Mouse (Mus musculus): ENCODE measurements around the gene Atad5. TPM values are rescaled to one million over a fixed set of nuclear protein-coding genes. Genes with fewer than 3 reads are reported as not detected.
"Not testable (repeated sequence)": the region's sequence is repeated elsewhere in the genome, so short reads cannot be mapped to it uniquely, and the experiment has no call there.

The Atad5 gene
- polyA plus RNA-seq, 1 experiment from 2014 or later: 8.2 TPM

GRCm38 (mm10) chr11:80062159-80062558 lies 27.0 kb upstream of the Atad5 start:
- Histone ChIP-seq H3K36me3 (ENCODE audit: control insufficient read depth, insufficient read depth) (no peaks in the 10 kb centered on the region), H3K4me1 (replicated peaks; ENCODE audit: control insufficient read depth, insufficient read depth, low read length) (no peaks in the 10 kb centered on the region), H3K27ac (ENCODE audit: low read length) (no peak overlapping the region), H3K9ac (replicated peaks; ENCODE audit: low read depth, low read length) (no peak overlapping the region), H3K4me3 (replicated peaks; ENCODE audit: low read length) (no peak overlapping the region), H3K27me3 (replicated peaks; ENCODE audit: control insufficient read depth, insufficient read depth, low read length) (no peaks in the 10 kb centered on the region), H3K4me2 (ENCODE audit: low read length) (no peak overlapping the region), H3K9me3 (ENCODE audit: control insufficient read depth, low read length) (no peaks in the 10 kb centered on the region)
- ATAC-seq: 0 out of 2 replicates have a peak, but pooled peaks have one; percentile 33
- WGBS: 13% methylated on average over 4 of the region's 4 CpGs

- not testable (repeated sequence) for H3K9me3 ChIP-seq (ENCODE audit: control insufficient read depth, low read length); H3K36me3 ChIP-seq (ENCODE audit: control insufficient read depth, insufficient read depth); H3K4me1 ChIP-seq (replicated peaks; ENCODE audit: control insufficient read depth, insufficient read depth, low read length); H3K9ac ChIP-seq (replicated peaks; ENCODE audit: low read depth, low read length); H3K4me3 ChIP-seq (replicated peaks; ENCODE audit: low read length); H3K27ac ChIP-seq (ENCODE audit: low read length); ATAC-seq; H3K27me3 ChIP-seq (replicated peaks; ENCODE audit: control insufficient read depth, insufficient read depth, low read length); H3K4me2 ChIP-seq (ENCODE audit: low read length)
- 89% methylated on average over 4 of the region's 4 CpGs for WGBS
Observed at GRCm38 (mm10) chr11:80066373-80066772, 22.8 kb upstream of the Atad5 start.

- Histone ChIP-seq H3K27ac (ENCODE audit: low read length) (no peak overlapping the region), H3K27me3 (replicated peaks; ENCODE audit: control insufficient read depth, insufficient read depth, low read length) (no peaks in the 10 kb centered on the region), H3K4me3 (replicated peaks; ENCODE audit: low read length) (no peak overlapping the region), H3K9me3 (ENCODE audit: control insufficient read depth, low read length) (no peaks in the 10 kb centered on the region), H3K9ac (replicated peaks; ENCODE audit: low read depth, low read length) (no peak overlapping the region), H3K4me2 (ENCODE audit: low read length) (no peak overlapping the region), H3K4me1 (replicated peaks; ENCODE audit: control insufficient read depth, insufficient read depth, low read length) (no peaks in the 10 kb centered on the region), H3K36me3 (ENCODE audit: control insufficient read depth, insufficient read depth) (no peaks in the 10 kb centered on the region)
- WGBS: 86% methylated on average over 5 of the region's 5 CpGs
- ATAC-seq: no peak
Observed at GRCm38 (mm10) chr11:80067558-80067957, 21.6 kb upstream of the Atad5 start.

- H3K27ac ChIP-seq (ENCODE audit: low read length): no peak overlapping the region
- H3K9ac ChIP-seq (replicated peaks; ENCODE audit: low read depth, low read length): no peak overlapping the region
- no peaks in the 10 kb centered on the region for H3K4me1 ChIP-seq (replicated peaks; ENCODE audit: control insufficient read depth, insufficient read depth, low read length)
- no peak overlapping the region for H3K4me2 ChIP-seq (ENCODE audit: low read length)
- no peaks in the 10 kb centered on the region for H3K36me3 ChIP-seq (ENCODE audit: control insufficient read depth, insufficient read depth)
- WGBS: 44% methylated on average over 3 of the region's 3 CpGs
- H3K27me3 ChIP-seq (replicated peaks; ENCODE audit: control insufficient read depth, insufficient read depth, low read length): no peaks in the 10 kb centered on the region
- no peaks in the 10 kb centered on the region for H3K9me3 ChIP-seq (ENCODE audit: control insufficient read depth, low read length)
- ATAC-seq: no peak
- no peak overlapping the region for H3K4me3 ChIP-seq (replicated peaks; ENCODE audit: low read length)
Observed at GRCm38 (mm10) chr11:80069815-80070214, 19.4 kb upstream of the Atad5 start.

- H3K4me2 ChIP-seq (ENCODE audit: low read length): no peak overlapping the region
- H3K4me3 ChIP-seq (replicated peaks; ENCODE audit: low read length): no peak overlapping the region
- H3K27me3 ChIP-seq (replicated peaks; ENCODE audit: control insufficient read depth, insufficient read depth, low read length): no peaks in the 10 kb centered on the region
- WGBS: 96% methylated on average over 2 of the region's 2 CpGs
- H3K36me3 ChIP-seq (ENCODE audit: control insufficient read depth, insufficient read depth): no peaks in the 10 kb centered on the region
- no peaks in the 10 kb centered on the region for H3K9me3 ChIP-seq (ENCODE audit: control insufficient read depth, low read length)
- H3K4me1 ChIP-seq (replicated peaks; ENCODE audit: control insufficient read depth, insufficient read depth, low read length): no peaks in the 10 kb centered on the region
- no peak for ATAC-seq
- no peak overlapping the region for H3K27ac ChIP-seq (ENCODE audit: low read length)
- no peak overlapping the region for H3K9ac ChIP-seq (replicated peaks; ENCODE audit: low read depth, low read length)
Observed at GRCm38 (mm10) chr11:80071039-80071438, 18.2 kb upstream of the Atad5 start.

- ATAC-seq: no peak
- 97% methylated on average over 3 of the region's 3 CpGs for WGBS
Observed at GRCm38 (mm10) chr11:80072365-80072764, 16.8 kb upstream of the Atad5 start.

GRCm38 (mm10) chr11:80075608-80076277 lies 13.5 kb upstream of the Atad5 start:
- ATAC-seq: no peak
- peaks cover 5% of the 10 kb centered on the region; the same call in 1 of the 2 replicates for H3K4me1 ChIP-seq (replicated peaks; ENCODE audit: control insufficient read depth, insufficient read depth, low read length)
- WGBS: 94% methylated on average over 5 of the region's 5 CpGs

More at GRCm38 (mm10) chr11:80072365-80072764, 16.8 kb upstream of the Atad5 start:
- H3K27me3 ChIP-seq (replicated peaks; ENCODE audit: control insufficient read depth, insufficient read depth, low read length): no peaks in the 10 kb centered on the region
- no peak overlapping the region for H3K4me2 ChIP-seq (ENCODE audit: low read length)
- no peaks in the 10 kb centered on the region for H3K36me3 ChIP-seq (ENCODE audit: control insufficient read depth, insufficient read depth)
- no peak overlapping the region for H3K9ac ChIP-seq (replicated peaks; ENCODE audit: low read depth, low read length)
- no peaks in the 10 kb centered on the region for H3K9me3 ChIP-seq (ENCODE audit: control insufficient read depth, low read length)
- H3K27ac ChIP-seq (ENCODE audit: low read length): no peak overlapping the region
- no peaks in the 10 kb centered on the region for H3K4me1 ChIP-seq (replicated peaks; ENCODE audit: control insufficient read depth, insufficient read depth, low read length)
- H3K4me3 ChIP-seq (replicated peaks; ENCODE audit: low read length): no peak overlapping the region

GRCm38 (mm10) chr11:80077784-80078545 lies 11.2 kb upstream of the Atad5 start:
- 55% methylated on average over 13 of the region's 14 CpGs for WGBS
- no peaks in the 10 kb centered on the region for H3K27me3 ChIP-seq (replicated peaks; ENCODE audit: control insufficient read depth, insufficient read depth, low read length)

More at GRCm38 (mm10) chr11:80075608-80076277, 13.5 kb upstream of the Atad5 start:
- no peaks in the 10 kb centered on the region for H3K9me3 ChIP-seq (ENCODE audit: control insufficient read depth, low read length)
- no peak overlapping the region for H3K4me2 ChIP-seq (ENCODE audit: low read length)
- no peak overlapping the region for H3K9ac ChIP-seq (replicated peaks; ENCODE audit: low read depth, low read length)
- no peak overlapping the region for H3K27ac ChIP-seq (ENCODE audit: low read length)
- no peaks in the 10 kb centered on the region for H3K36me3 ChIP-seq (ENCODE audit: control insufficient read depth, insufficient read depth)
- no peaks in the 10 kb centered on the region for H3K27me3 ChIP-seq (replicated peaks; ENCODE audit: control insufficient read depth, insufficient read depth, low read length)
- no peak overlapping the region for H3K4me3 ChIP-seq (replicated peaks; ENCODE audit: low read length)

GRCm38 (mm10) chr11:80078831-80079230 lies 10.4 kb upstream of the Atad5 start:
- no peak overlapping the region for H3K9ac ChIP-seq (replicated peaks; ENCODE audit: low read depth, low read length)
- no peak overlapping the region for H3K4me2 ChIP-seq (ENCODE audit: low read length)
- no peak overlapping the region for H3K4me3 ChIP-seq (replicated peaks; ENCODE audit: low read length)
- 13% methylated on average over 1 of the region's 1 CpGs for WGBS
- H3K9me3 ChIP-seq (ENCODE audit: control insufficient read depth, low read length): no peaks in the 10 kb centered on the region
- no peaks in the 10 kb centered on the region for H3K36me3 ChIP-seq (ENCODE audit: control insufficient read depth, insufficient read depth)
- no peak overlapping the region for H3K27ac ChIP-seq (ENCODE audit: low read length)
- no peak for ATAC-seq
- H3K4me1 ChIP-seq (replicated peaks; ENCODE audit: control insufficient read depth, insufficient read depth, low read length): peaks cover 10% of the 10 kb centered on the region
- H3K27me3 ChIP-seq (replicated peaks; ENCODE audit: control insufficient read depth, insufficient read depth, low read length): no peaks in the 10 kb centered on the region

More at GRCm38 (mm10) chr11:80077784-80078545, 11.2 kb upstream of the Atad5 start:
- no peaks in the 10 kb centered on the region for H3K9me3 ChIP-seq (ENCODE audit: control insufficient read depth, low read length)
- H3K4me2 ChIP-seq (ENCODE audit: low read length): no peak overlapping the region
- H3K27ac ChIP-seq (ENCODE audit: low read length): no peak overlapping the region
- no peaks in the 10 kb centered on the region for H3K36me3 ChIP-seq (ENCODE audit: control insufficient read depth, insufficient read depth)
- no peak overlapping the region for H3K4me3 ChIP-seq (replicated peaks; ENCODE audit: low read length)
- peaks cover 10% of the 10 kb centered on the region for H3K4me1 ChIP-seq (replicated peaks; ENCODE audit: control insufficient read depth, insufficient read depth, low read length)
- H3K9ac ChIP-seq (replicated peaks; ENCODE audit: low read depth, low read length): no peak overlapping the region
- no peak for ATAC-seq
